Mouse (Mus musculus): Measurements from ENCODE around the gene Ppp1r10. TPM values are rescaled to one million over a fixed set of nuclear protein-coding genes. Genes with fewer than 3 reads are reported as not detected.

The Ppp1r10 gene
- total RNA-seq, 2 experiments from 2014 or later: 66.5 to 72.5 TPM

Small RNAs within 50 kb of the gene (microRNA-seq; reads per million reads assigned to microRNA genes)
- gene Gm28033 (0 to 0.59 reads per million in 2 experiments), gene Mir1894 (0 to 0.25 reads per million in 2 experiments), gene Mir877 (228 to 241 reads per million in 2 experiments)

Other genes with a start within 250 kb of the Ppp1r10 start
- 10 to 100 TPM; 35.9 to 37.4 TPM for gene Vars2, start 248.8 kb upstream of the Ppp1r10 start, total RNA-seq (2021)
- gene Gtf2h4, start 242.7 kb upstream of the Ppp1r10 start, total RNA-seq (2021): 10 to 100 TPM; 33.3 to 34.5 TPM
- 10 to 100 TPM; 59.0 to 59.7 TPM for gene Ddr1, start 211.8 kb upstream of the Ppp1r10 start, total RNA-seq (2021)
- 1 to 10 TPM; 5.2 to 6.0 TPM for gene Ier3, start 94.8 kb upstream of the Ppp1r10 start, total RNA-seq (2021)
- gene Flot1, start 93.2 kb upstream of the Ppp1r10 start, total RNA-seq (2021): 100 to 1,000 TPM; 122 to 131 TPM
- gene Tubb5, start 78.1 kb upstream of the Ppp1r10 start, total RNA-seq (2021): 100 to 1,000 TPM; 326 to 341 TPM
- 10 to 100 TPM; 17.2 to 18.5 TPM for gene Mdc1, start 74.9 kb upstream of the Ppp1r10 start, total RNA-seq (2021)
- 1 to 10 TPM; 1.6 to 1.9 TPM for gene Nrm, start 55.1 kb upstream of the Ppp1r10 start, total RNA-seq (2021)
- 1 to 10 TPM; 7.1 to 7.6 TPM for gene Ppp1r18, start 50.8 kb upstream of the Ppp1r10 start, total RNA-seq (2021)
- gene Dhx16, start 36.6 kb upstream of the Ppp1r10 start, total RNA-seq (2021): 10 to 100 TPM; 25.0 to 30.2 TPM
- gene 2310061I04Rik, start 19.0 kb upstream of the Ppp1r10 start, total RNA-seq (2021): 10 to 100 TPM; 52.9 to 56.7 TPM
- 10 to 100 TPM; 51.0 to 59.0 TPM for gene Atat1, start 6.4 kb upstream of the Ppp1r10 start, total RNA-seq (2021)
- gene Mrps18b, start within 50 bp of the Ppp1r10 start, total RNA-seq (2021): 10 to 100 TPM; 37.8 to 44.3 TPM
- gene Abcf1, start 53.3 kb downstream of the Ppp1r10 start, total RNA-seq (2021): 10 to 100 TPM; 65.0 to 73.2 TPM
- 100 to 1,000 TPM; 147 to 150 TPM for gene Gnl1, start 63.4 kb downstream of the Ppp1r10 start, total RNA-seq (2021)
- 10 to 100 TPM; 39.8 to 41.6 TPM for gene Prr3, start 63.8 kb downstream of the Ppp1r10 start, total RNA-seq (2021)
- gene H2-T24, start 104.1 kb downstream of the Ppp1r10 start, total RNA-seq (2021): 1 to 10 TPM; 1.1 to 1.2 TPM
- gene H2-T23, start 116.4 kb downstream of the Ppp1r10 start, total RNA-seq (2021): 1 to 10 TPM; 5.4 to 5.9 TPM
- 10 to 100 TPM; 13.9 to 15.2 TPM for gene H2-T22, start 126.3 kb downstream of the Ppp1r10 start, total RNA-seq (2021)
- gene Gm6034, start 126.5 kb downstream of the Ppp1r10 start, total RNA-seq (2021): not detected
- 1 to 10 TPM in 1 of 2 experiments, under 1 TPM in 1; 0.89 to 1.6 TPM for gene Gm11127, start 141.9 kb downstream of the Ppp1r10 start, total RNA-seq (2021)
- gene Gm19684, start 205.2 kb downstream of the Ppp1r10 start, total RNA-seq (2021): not detected
- not detected for gene Gm7030, start 213.0 kb downstream of the Ppp1r10 start, total RNA-seq (2021)